Mouse (Mus musculus): ENCODE results near the gene Pth. TPM values are rescaled to one million over a fixed set of nuclear protein-coding genes. Genes with fewer than 3 reads are reported as not detected.
A peak's percentile ranks its signal among the peaks of the same experiment; 100 is the strongest.

The Pth gene
- polyA plus RNA-seq, 1 experiment from 2014 or later: not detected

DNA sequence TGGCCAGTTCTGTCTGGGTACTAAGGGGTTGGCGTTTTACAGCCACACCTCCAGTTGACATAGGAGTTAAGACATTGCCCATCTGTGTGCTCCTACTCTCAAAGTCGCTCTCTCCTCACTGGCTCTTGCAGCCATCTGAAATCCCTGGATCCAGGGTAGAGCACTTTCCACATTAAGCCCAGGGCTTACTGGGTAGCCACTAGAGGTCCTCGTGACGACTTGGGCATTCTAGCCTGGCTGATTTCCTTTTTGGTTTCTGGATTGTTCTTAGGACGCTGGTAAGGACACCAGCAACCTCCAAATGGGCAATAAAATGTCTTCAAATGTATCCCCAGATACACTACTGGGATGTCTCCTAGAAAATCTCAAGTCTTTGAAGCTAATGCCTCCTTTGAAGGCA lies 20.3 kb upstream of the Pth start:
- no peak overlapping the region for H3K9ac ChIP-seq (ENCODE audit: low read depth, low read length)
- H3K9me3 ChIP-seq (replicated peaks; ENCODE audit: control insufficient read depth, low read length): no peaks in the 10 kb centered on the region
- no peak overlapping the region for H3K27ac ChIP-seq (ENCODE audit: low read length)
- no peak overlapping the region for H3K4me2 ChIP-seq (ENCODE audit: low read depth, low read length)
- no peaks in the 10 kb centered on the region for H3K4me1 ChIP-seq (ENCODE audit: control insufficient read depth, low read depth, low read length)
- no peak for ATAC-seq (ENCODE audit: low read depth)
- no peak overlapping the region for H3K4me3 ChIP-seq (ENCODE audit: low read depth, low read length)
- no peaks in the 10 kb centered on the region for H3K27me3 ChIP-seq (ENCODE audit: control insufficient read depth, insufficient read depth, low read depth, low read length)
- WGBS (ENCODE audit: insufficient replicate concordance): 27% methylated on average over 5 of the region's 5 CpGs
- no peaks in the 10 kb centered on the region for H3K36me3 ChIP-seq (ENCODE audit: control insufficient read depth, insufficient read depth)

DNA sequence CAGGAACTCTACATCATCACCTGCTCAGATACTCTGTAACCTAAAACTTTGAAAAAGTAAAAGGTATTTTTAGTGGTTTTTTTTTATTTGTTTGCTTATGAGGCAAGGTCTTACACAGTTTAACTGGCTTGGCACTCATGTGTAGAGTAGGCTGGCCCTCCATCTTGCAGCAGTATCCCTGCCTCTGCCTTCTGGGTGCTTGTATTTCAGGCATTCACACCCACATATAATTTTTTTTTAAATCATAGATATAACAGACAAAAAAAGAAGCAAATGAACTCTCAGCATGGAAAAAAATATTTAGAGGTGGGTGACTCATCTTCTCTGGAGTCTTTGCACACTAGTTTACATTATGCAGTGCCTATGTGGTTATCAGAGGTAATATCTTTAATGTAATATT lies 9.7 kb upstream of the Pth start:
- no peak overlapping the region for H3K4me2 ChIP-seq (ENCODE audit: low read depth, low read length)
- ATAC-seq (ENCODE audit: low read depth): no peak

GRCm38 (mm10) chr7:113396661-113397060 lies 8.3 kb upstream of the Pth start:
- ATAC-seq (ENCODE audit: low read depth): no peak

More for the DNA sequence above, 9.7 kb upstream of the Pth start:
- Histone ChIP-seq H3K9ac (ENCODE audit: low read depth, low read length) (no peak overlapping the region), H3K9me3 (replicated peaks; ENCODE audit: control insufficient read depth, low read length) (no peaks in the 10 kb centered on the region), H3K27ac (ENCODE audit: low read length) (no peak overlapping the region), H3K27me3 (ENCODE audit: control insufficient read depth, insufficient read depth, low read depth, low read length) (no peaks in the 10 kb centered on the region), H3K4me1 (ENCODE audit: control insufficient read depth, low read depth, low read length) (no peaks in the 10 kb centered on the region), H3K36me3 (ENCODE audit: control insufficient read depth, insufficient read depth) (no peaks in the 10 kb centered on the region), H3K4me3 (ENCODE audit: low read depth, low read length) (no peak overlapping the region)

DNA sequence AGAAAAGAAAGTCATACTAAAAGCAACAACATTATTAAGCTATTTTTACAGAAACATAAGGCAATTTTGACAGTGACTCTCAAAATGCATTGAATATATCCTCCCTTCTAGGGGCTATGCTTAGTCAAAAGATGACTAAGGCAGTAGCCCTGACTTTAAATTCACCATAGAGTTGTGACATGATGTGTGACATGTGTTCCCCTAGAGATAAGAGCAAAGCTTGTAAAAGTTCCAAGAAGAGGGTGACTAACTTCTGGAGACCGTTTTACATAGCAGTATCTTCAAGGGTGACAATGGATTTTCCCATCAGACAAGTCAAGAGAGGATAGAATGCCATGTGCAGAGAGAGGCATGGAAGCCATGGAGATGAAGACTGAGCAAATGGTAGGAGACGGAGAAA lies 3.2 kb upstream of the Pth start:
- Histone ChIP-seq H3K4me2 (ENCODE audit: low read depth, low read length) (no peak overlapping the region), H3K9ac (ENCODE audit: low read depth, low read length) (no peak overlapping the region), H3K27me3 (ENCODE audit: control insufficient read depth, insufficient read depth, low read depth, low read length) (no peaks in the 10 kb centered on the region), H3K36me3 (ENCODE audit: control insufficient read depth, insufficient read depth) (no peaks in the 10 kb centered on the region), H3K9me3 (replicated peaks; ENCODE audit: control insufficient read depth, low read length) (no peaks in the 10 kb centered on the region), H3K4me1 (ENCODE audit: control insufficient read depth, low read depth, low read length) (no peaks in the 10 kb centered on the region), H3K4me3 (ENCODE audit: low read depth, low read length) (no peak overlapping the region), H3K27ac (ENCODE audit: low read length) (no peak overlapping the region)
- no peak for ATAC-seq (ENCODE audit: low read depth)
- 38% methylated on average over 2 of the region's 2 CpGs for WGBS (ENCODE audit: insufficient replicate concordance)

More at GRCm38 (mm10) chr7:113396661-113397060, 8.3 kb upstream of the Pth start:
- no peaks in the 10 kb centered on the region for H3K4me1 ChIP-seq (ENCODE audit: control insufficient read depth, low read depth, low read length)
- H3K4me3 ChIP-seq (ENCODE audit: low read depth, low read length): no peak overlapping the region
- 60% methylated on average over 4 of the region's 4 CpGs for WGBS (ENCODE audit: insufficient replicate concordance)
- H3K9me3 ChIP-seq (replicated peaks; ENCODE audit: control insufficient read depth, low read length): no peaks in the 10 kb centered on the region
- no peaks in the 10 kb centered on the region for H3K36me3 ChIP-seq (ENCODE audit: control insufficient read depth, insufficient read depth)
- no peak overlapping the region for H3K4me2 ChIP-seq (ENCODE audit: low read depth, low read length)
- H3K27ac ChIP-seq (ENCODE audit: low read length): no peak overlapping the region
- H3K27me3 ChIP-seq (ENCODE audit: control insufficient read depth, insufficient read depth, low read depth, low read length): no peaks in the 10 kb centered on the region
- no peak overlapping the region for H3K9ac ChIP-seq (ENCODE audit: low read depth, low read length)

DNA sequence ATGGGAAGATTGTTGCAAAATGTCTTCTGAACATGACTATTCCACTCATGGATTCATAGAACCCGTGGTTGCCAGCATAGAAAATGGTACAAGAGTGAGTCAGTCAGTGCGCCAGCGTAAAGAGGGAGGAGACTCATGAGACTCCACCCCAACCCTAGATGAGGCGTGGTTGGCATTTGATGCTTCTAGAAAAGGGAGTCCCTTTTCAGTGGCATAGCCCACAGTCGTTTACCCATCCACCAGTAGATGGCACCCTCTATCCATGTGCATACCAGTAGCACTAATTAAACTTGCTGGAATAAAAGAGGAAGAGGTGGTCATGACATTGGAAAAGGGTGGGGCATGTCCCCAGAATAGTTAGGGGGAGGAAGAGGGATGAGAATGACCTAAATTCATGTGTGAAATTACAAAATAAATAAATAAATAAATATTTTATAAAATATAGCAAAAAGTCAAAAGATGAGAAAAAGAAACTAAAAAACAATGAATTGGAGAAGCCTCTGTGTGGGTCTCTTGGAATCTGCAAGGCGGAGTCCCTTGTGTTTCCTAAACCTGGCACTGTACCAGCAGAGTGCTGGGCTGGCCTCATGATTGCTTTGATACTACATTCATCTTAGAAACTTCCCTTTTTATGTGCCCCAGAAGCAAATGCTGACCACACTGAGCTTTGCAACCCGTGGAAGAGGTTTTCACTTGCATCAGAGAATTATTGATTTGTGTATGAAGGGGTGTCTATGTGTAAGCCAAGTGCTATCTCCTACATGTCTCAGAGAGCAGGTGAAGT lies 10.3 kb downstream of the Pth start:
- no peak overlapping the region for H3K27ac ChIP-seq (ENCODE audit: low read length)
- H3K27me3 ChIP-seq (ENCODE audit: control insufficient read depth, insufficient read depth, low read depth, low read length): no peaks in the 10 kb centered on the region
- ATAC-seq (ENCODE audit: low read depth): peak; percentile 95
- H3K4me2 ChIP-seq (ENCODE audit: low read depth, low read length): 0 out of 2 replicates have a peak overlapping the region, but pooled peaks have one; percentile 5
- H3K9ac ChIP-seq (ENCODE audit: low read depth, low read length): no peak overlapping the region
- no peak overlapping the region for H3K4me3 ChIP-seq (ENCODE audit: low read depth, low read length)
- H3K4me1 ChIP-seq (ENCODE audit: control insufficient read depth, low read depth, low read length): peaks cover 4% of the 10 kb centered on the region
- 16% methylated on average over 7 of the region's 7 CpGs for WGBS (ENCODE audit: insufficient replicate concordance)
- no peaks in the 10 kb centered on the region for H3K36me3 ChIP-seq (ENCODE audit: control insufficient read depth, insufficient read depth)
- H3K9me3 ChIP-seq (replicated peaks; ENCODE audit: control insufficient read depth, low read length): no peaks in the 10 kb centered on the region

- Histone ChIP-seq H3K36me3 (ENCODE audit: control insufficient read depth, insufficient read depth) (no peaks in the 10 kb centered on the region), H3K27me3 (ENCODE audit: control insufficient read depth, insufficient read depth, low read depth, low read length) (no peaks in the 10 kb centered on the region), H3K27ac (ENCODE audit: low read length) (no peak overlapping the region), H3K4me2 (ENCODE audit: low read depth, low read length) (no peak overlapping the region), H3K4me1 (ENCODE audit: control insufficient read depth, low read depth, low read length) (peaks cover 9% of the 10 kb centered on the region), H3K4me3 (ENCODE audit: low read depth, low read length) (no peak overlapping the region), H3K9ac (ENCODE audit: low read depth, low read length) (no peak overlapping the region), H3K9me3 (replicated peaks; ENCODE audit: control insufficient read depth, low read length) (no peaks in the 10 kb centered on the region)
- ATAC-seq (ENCODE audit: low read depth): no peak
- WGBS (ENCODE audit: insufficient replicate concordance): 68% methylated on average over 1 of the region's 1 CpGs
Measured at GRCm38 (mm10) chr7:113372682-113373081, 15.7 kb downstream of the Pth start.

DNA sequence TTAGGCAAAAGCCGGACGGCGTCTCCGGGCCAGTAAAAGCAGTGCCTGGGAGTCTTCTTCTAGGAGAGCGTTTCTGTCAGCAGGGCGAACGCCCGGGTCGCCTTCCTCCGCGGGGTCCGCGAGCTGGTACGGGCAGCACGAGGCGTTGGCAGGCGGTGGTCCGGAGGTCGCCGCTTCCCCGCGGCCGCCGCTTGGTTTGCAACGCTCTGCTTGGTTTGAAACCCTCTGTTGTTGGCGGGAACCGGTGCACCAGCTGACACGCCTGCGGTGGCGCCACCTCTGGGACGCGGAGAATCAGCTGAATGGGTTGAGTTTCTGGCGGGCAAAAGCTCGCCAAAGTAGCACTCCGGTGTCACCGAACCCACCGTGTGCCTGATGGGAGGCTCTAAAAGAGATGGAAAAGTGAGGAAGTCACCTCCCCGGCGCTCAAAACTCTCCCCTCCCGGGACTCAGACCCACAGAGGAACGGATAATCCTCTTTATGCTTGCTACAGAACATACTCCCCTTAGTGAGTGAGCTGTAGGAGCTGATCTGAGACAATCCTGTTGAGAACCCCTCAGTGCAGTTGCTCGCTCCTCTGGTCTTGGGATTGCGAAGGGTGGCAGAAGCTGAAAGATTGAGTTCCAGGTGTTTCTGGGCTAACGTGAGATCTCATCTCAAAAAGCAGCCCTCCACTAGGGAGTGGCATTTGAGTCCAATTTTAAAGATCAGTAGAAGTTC lies 18.6 kb downstream of the Pth start:
- no peaks in the 10 kb centered on the region for H3K9me3 ChIP-seq (replicated peaks; ENCODE audit: control insufficient read depth, low read length)
- whole genome bisulfite sequencing (ENCODE audit: insufficient replicate concordance): 0% methylated on average over 44 of the region's 44 CpGs

DNA sequence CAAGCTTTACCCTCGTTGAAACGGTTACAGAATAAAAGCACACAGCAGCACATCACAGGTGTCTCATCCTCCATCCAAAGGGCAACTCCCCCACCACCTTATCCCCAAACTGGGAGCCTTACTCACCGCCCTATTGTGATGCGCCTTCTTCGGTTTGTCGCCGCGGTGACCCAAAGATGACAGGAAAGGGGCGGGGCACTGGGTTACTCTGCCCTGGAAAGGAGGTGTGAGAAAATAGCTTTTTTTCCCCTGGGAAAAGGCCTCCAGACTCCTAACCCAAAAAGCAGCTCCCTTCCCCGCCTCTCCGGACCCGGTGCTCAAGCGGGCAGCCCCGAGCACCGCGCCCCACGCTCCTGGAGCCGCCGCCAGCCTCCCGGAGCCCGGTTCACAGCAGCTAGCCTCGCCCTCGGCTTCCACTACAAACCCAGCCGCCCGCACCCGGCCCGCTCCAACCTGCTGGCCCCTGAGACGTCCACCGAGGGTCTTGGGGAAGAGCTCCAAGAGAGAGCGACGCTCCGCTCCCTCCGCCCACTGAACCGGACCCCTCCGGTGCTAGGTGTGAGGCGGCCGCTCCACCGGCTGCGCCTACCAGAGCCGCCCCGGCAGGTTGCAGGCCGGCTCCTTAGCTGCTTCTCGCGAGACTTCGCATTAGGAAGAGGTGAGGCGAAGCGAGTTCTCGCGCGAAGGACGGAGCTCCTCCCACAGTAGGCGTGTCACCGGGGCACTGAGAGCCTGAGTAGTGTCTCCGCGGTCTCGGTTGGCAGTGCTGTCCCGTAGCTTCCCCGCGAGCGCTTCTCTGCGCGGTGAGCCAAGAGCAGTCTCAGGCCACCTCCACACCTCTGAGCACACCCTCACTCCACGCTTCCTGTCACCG lies 19.4 kb downstream of the Pth start, which contains the start of gene Btbd10:
Gene Btbd10, minus strand, starts transcription at position 647 of the 874 bp plus-strand sequence.
- H3K4me2 ChIP-seq (ENCODE audit: low read depth, low read length): peak within 1 kb of the TSS; percentile 98
- no peaks in the 10 kb centered on the region for H3K9me3 ChIP-seq (replicated peaks; ENCODE audit: control insufficient read depth, low read length)
- H3K36me3 ChIP-seq (ENCODE audit: control insufficient read depth, insufficient read depth): no peaks in the 10 kb centered on the region
- peak within 1 kb of the TSS; percentile 97 for H3K9ac ChIP-seq (ENCODE audit: low read depth, low read length)
- peak; percentile 97 for ATAC-seq (ENCODE audit: low read depth)
- WGBS (ENCODE audit: insufficient replicate concordance): under 1% methylated on average over 64 of the region's 64 CpGs
- H3K27me3 ChIP-seq (ENCODE audit: control insufficient read depth, insufficient read depth, low read depth, low read length): no peaks in the 10 kb centered on the region
- H3K4me3 ChIP-seq (ENCODE audit: low read depth, low read length): peak within 1 kb of the TSS; percentile 94
- H3K27ac ChIP-seq (ENCODE audit: low read length): peak within 1 kb of the TSS; percentile 92
- peaks cover 10% of the 10 kb centered on the region for H3K4me1 ChIP-seq (ENCODE audit: control insufficient read depth, low read depth, low read length)

More for the DNA sequence above, 18.6 kb downstream of the Pth start:
- Histone ChIP-seq H3K27me3 (ENCODE audit: control insufficient read depth, insufficient read depth, low read depth, low read length) (no peaks in the 10 kb centered on the region), H3K4me3 (ENCODE audit: low read depth, low read length) (peak overlapping the region; percentile 94), H3K9ac (ENCODE audit: low read depth, low read length) (peak overlapping the region; percentile 97), H3K4me2 (ENCODE audit: low read depth, low read length) (peak overlapping the region; percentile 98), H3K27ac (ENCODE audit: low read length) (peak overlapping the region; percentile 92), H3K4me1 (ENCODE audit: control insufficient read depth, low read depth, low read length) (peaks cover 10% of the 10 kb centered on the region), H3K36me3 (ENCODE audit: control insufficient read depth, insufficient read depth) (no peaks in the 10 kb centered on the region)
- peak; percentile 70 for ATAC-seq (ENCODE audit: low read depth)
